Comparison of ENCODE assay signal across 11 mouse cellular contexts in the genomic region with DNA sequence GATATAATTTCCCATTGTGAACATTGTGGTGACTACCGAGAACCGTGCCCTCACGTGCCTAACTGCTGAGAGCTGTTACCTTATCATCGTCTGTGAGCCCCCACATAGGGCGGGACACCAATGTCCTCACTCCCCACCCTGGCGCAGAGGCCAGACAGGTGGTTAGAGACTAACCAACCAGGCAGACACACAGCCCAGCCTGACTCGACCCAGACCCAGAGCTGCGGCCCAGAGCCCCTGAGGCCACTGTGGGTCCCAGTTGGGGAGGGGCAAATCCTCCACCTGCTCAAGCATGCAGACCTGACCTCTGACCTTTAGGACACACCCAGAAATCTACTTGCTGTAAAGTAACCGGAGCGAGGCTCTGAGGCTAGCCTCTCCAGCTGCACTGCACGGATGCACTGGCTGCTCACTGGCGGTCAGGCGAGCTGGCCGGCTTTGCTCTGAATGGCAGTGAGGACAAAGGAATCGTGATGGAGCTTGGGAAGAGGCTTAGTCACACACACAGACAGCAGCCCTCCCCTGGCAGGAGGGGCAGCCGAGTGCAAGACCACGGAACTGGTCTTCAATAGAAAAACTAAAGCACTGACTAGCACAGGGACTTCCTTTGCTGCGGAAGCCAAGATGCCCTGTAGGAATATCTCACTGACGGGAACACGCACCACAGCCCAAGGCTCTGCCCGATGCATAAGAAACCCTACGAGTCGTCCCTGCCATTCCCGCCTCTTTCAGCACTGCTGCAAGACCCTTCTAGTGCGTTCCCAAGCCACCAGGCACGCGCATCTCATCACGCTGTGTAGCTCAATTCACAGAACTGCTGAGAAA. TPM values are rescaled to one million over a fixed set of nuclear protein-coding genes. Genes with fewer than 3 reads are reported as not detected.
DNase-seq lines count a peak whose midpoint lies in the region; ATAC-seq and TF ChIP-seq lines count a peak whose summit lies in the region.
"Had no signal": no experiment of that assay in that cellular context is flagged by ENCODE, and none has a peak within 500 bp of the region (broad histone marks: within the 10 kb centered on the region; RNA-seq: fewer than 3 reads in every experiment).

No protein-coding gene starts in this region.

- H3K9ac ChIP-seq in hindbrain, embryonic 15.5 days: no peak overlapping the region
- H3K9ac ChIP-seq in lung, postnatal 0 days (replicated peaks; ENCODE audit: low read depth): no peak overlapping the region
- H3K9ac ChIP-seq: heart, embryonic 15.5 days; limb, embryonic 12.5 days had no signal

- no peak overlapping the region for H3K4me2 ChIP-seq in hindbrain, embryonic 15.5 days
- H3K4me2 ChIP-seq in lung, postnatal 0 days (replicated peaks; ENCODE audit: low read depth, low read length): no peak overlapping the region
- H3K4me2 ChIP-seq: heart, embryonic 15.5 days; limb, embryonic 12.5 days had no signal

- no peak; the same call in 1 of the 2 replicates for TF ChIP-seq POLR2A in bone marrow, adult 2 months (IDR thresholded peaks at IDR 0.05; ENCODE audit: borderline replicate concordance, control insufficient read depth, low read depth, low read length)

- H3K36me3 ChIP-seq in hindbrain, embryonic 15.5 days: peaks cover 69% of the 10 kb centered on the region
- peaks cover 59% of the 10 kb centered on the region for H3K36me3 ChIP-seq in lung, postnatal 0 days (ENCODE audit: insufficient read depth, low read length)

- peaks cover 6% of the 10 kb centered on the region for H3K4me1 ChIP-seq in bone marrow, adult 2 months (ENCODE audit: control insufficient read depth, insufficient read depth, low read length)
- H3K4me1 ChIP-seq in hindbrain, embryonic 15.5 days (replicated peaks): peaks cover 4% of the 10 kb centered on the region; the same call in 1 of the 2 replicates
- H3K4me1 ChIP-seq in lung, postnatal 0 days (ENCODE audit: insufficient read depth, low read depth, low read length): peaks cover 8% of the 10 kb centered on the region; the same call in 1 of the 2 replicates

- no peak overlapping the region for H3K4me3 ChIP-seq in bone marrow, adult 2 months (replicated peaks; ENCODE audit: control insufficient read depth, low read depth, low read length)
- no peak overlapping the region for H3K4me3 ChIP-seq in hindbrain, embryonic 15.5 days
- no peak overlapping the region for H3K4me3 ChIP-seq in lung, postnatal 0 days (ENCODE audit: low read depth, low read length)
- H3K4me3 ChIP-seq: heart, embryonic 15.5 days; limb, embryonic 12.5 days had no signal

- 82% methylated on average over 28 of the region's 28 CpGs for WGBS in bone marrow, adult 2 months
- 53% methylated on average over 28 of the region's 28 CpGs for WGBS in hindbrain, embryonic 15.5 days
- 84% methylated on average over 28 of the region's 28 CpGs for WGBS in lung, postnatal 0 days

- no peak for TF ChIP-seq EP300 in lung, postnatal 0 days (IDR thresholded peaks at IDR 0.05)

- TF ChIP-seq CTCF in bone marrow, adult 2 months (IDR thresholded peaks at IDR 0.05; ENCODE audit: control insufficient read depth, insufficient read depth, low read length): no peak
- TF ChIP-seq CTCF in lung, postnatal 0 days (IDR thresholded peaks at IDR 0.05): no peak

- no peaks in the 10 kb centered on the region for H3K27me3 ChIP-seq in hindbrain, embryonic 15.5 days
- H3K27me3 ChIP-seq in lung, postnatal 0 days (replicated peaks; ENCODE audit: insufficient read depth, low read length): no peaks in the 10 kb centered on the region
- H3K27me3 ChIP-seq: heart, embryonic 15.5 days; limb, embryonic 12.5 days; Patski had no signal

- peak; percentile 48; the same call in 1 of the 2 replicates for ATAC-seq in hindbrain, embryonic 15.5 days (ENCODE audit: low FRiP score, low read depth)
- ATAC-seq in lung, postnatal 0 days: no peak
- ATAC-seq: Patski had no signal

- DNase-seq in embryo, embryonic 9.5 days (ENCODE audit: extremely low spot score): peak; percentile 43
- DNase-seq in neural tube, embryonic 10.5 days (ENCODE audit: extremely low spot score, low spot score): peak; percentile 49
- DNase-seq in lung, postnatal 0 days (ENCODE audit: low spot score): no peak
- DNase-seq in urinary bladder, postnatal 10 days (ENCODE audit: low spot score): no peak
- DNase-seq in heart, adult 8-10 months (ENCODE audit: low spot score): no peak
- DNase-seq: cerebellum, adult 18-20 months had no signal

- H3K9me3 ChIP-seq in hindbrain, embryonic 15.5 days: no peaks in the 10 kb centered on the region
- H3K9me3 ChIP-seq in lung, postnatal 0 days (ENCODE audit: low read length): no peaks in the 10 kb centered on the region
- H3K9me3 ChIP-seq: heart, embryonic 15.5 days; limb, embryonic 12.5 days had no signal

- H3K27ac ChIP-seq in bone marrow, adult 2 months (ENCODE audit: control insufficient read depth, insufficient read depth, low read depth, low read length, poor library complexity): 0 out of 2 replicates have a peak overlapping the region, but pooled peaks have one; percentile 4
- H3K27ac ChIP-seq in hindbrain, embryonic 15.5 days (replicated peaks): peak overlapping the region; percentile 21; the same call in 1 of the 2 replicates
- H3K27ac ChIP-seq in lung, postnatal 0 days (ENCODE audit: low read length): no peak overlapping the region
- H3K27ac ChIP-seq: heart, embryonic 15.5 days; limb, embryonic 12.5 days had no signal

RNA-seq across cellular contexts. Expression of a gene that starts 8.7 kb away (rescaled TPM):
- 78.6 and 222 TPM in 2 replicates for polyA plus RNA-seq in bone marrow, adult 2 months (2011; ENCODE audit: insufficient read depth, insufficient read length, low replicate concordance, missing spikeins)
- polyA plus RNA-seq in hindbrain, embryonic 15.5 days (2015; fragmentation: Nextera tagmentation; extraction: Ambion mirVana): 2.8 and 3.0 TPM in 2 replicates
- polyA plus RNA-seq in lung, postnatal 0 days (2015; fragmentation: Nextera tagmentation; extraction: Ambion mirVana): 19.6 and 19.8 TPM in 2 replicates
- total RNA-seq in heart, adult 8-10 months (2022): 10 to 100 TPM in 1 of 4 experiments, 1 to 10 TPM in 3; 2.8 to 10.1 (median 3.9) TPM

RNA-seq across cellular contexts. Expression of a gene that starts 54.3 kb away (rescaled TPM):
- 3.0 and 5.5 TPM in 2 replicates for polyA plus RNA-seq in bone marrow, adult 2 months (2011; ENCODE audit: insufficient read depth, insufficient read length, low replicate concordance, missing spikeins)
- polyA plus RNA-seq in hindbrain, embryonic 15.5 days (2015; fragmentation: Nextera tagmentation; extraction: Ambion mirVana): 15.4 and 15.8 TPM in 2 replicates
- polyA plus RNA-seq in lung, postnatal 0 days (2015; fragmentation: Nextera tagmentation; extraction: Ambion mirVana): 4.4 and 5.6 TPM in 2 replicates
- total RNA-seq in heart, adult 8-10 months (2022): 1 to 10 TPM; 4.8 to 7.8 (median 5.8) TPM

Comparison
In these comparisons a context has a peak if more than half of its experiments do, and no peak if none do; other contexts are left out.
1. DNase-seq: peak in embryo, embryonic 9.5 days (single experiment) and neural tube, embryonic 10.5 days (single experiment); none in lung, postnatal 0 days (single experiment), urinary bladder, postnatal 10 days (single experiment) and heart, adult 8-10 months (single experiment).